Mouse (Mus musculus) ES-E14 (cell line): ENCODE measurements around the gene Zbtb26.

Source experiments
- CHD2 ChIP-seq: IDR thresholded peaks from 2 replicates; pipeline ENCODE4 v1.6.1; 2014; ENCODE audit warnings: mild to moderate bottlenecking, low read depth, low read length, inconsistent platforms
- MAFK ChIP-seq: IDR thresholded peaks from 2 replicates; pipeline ENCODE4 v1.6.1; 2014; ENCODE audit warnings: mild to moderate bottlenecking, low read depth, low read length, inconsistent platforms; ENCODE audit not compliant: insufficient read depth
- ZC3H11A ChIP-seq: IDR thresholded peaks from 2 replicates; pipeline ENCODE4 v1.6.1; 2012; ENCODE audit warnings: low read depth, mild to moderate bottlenecking, inconsistent platforms, low read length, borderline replicate concordance

DNA sequence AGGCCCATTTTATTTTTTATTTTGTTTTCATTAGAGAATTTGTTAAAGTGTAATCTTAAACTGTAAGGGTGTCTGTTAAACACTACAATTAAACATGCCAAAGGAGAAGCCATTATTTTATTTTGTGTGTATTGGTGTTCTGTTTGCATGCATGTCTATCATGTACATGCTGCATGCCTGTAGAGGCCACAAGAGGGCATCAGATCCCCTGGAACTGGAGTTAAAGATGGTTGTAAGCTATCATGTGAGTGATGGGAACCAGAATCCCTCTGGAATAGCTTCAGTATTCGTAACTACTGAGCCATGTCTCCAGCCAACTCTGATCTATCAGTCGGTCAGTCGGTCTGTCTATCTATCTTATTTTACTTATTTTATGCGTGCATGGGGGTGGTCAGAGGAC lies 17.8 kb upstream of the Zbtb26 start:
- TF ChIP-seq MAFK (no peak), CHD2 (no peak), ZC3H11A (no peak)
